In genomic region chr3:95818026-95818511, GRCm38 (mm10) we compare ENCODE assay signal across 8 mouse cellular contexts. TPM values are rescaled to one million over a fixed set of nuclear protein-coding genes. Genes with fewer than 3 reads are reported as not detected.
DNase-seq lines count a peak whose midpoint lies in the region; ATAC-seq and TF ChIP-seq lines count a peak whose summit lies in the region.

No protein-coding gene starts in this region.

- 0 out of 2 replicates have a peak, but pooled peaks have one; percentile 4 for ATAC-seq in limb, embryonic 14.5 days (ENCODE audit: low FRiP score, low read depth)
- ATAC-seq in midbrain, postnatal 0 days (ENCODE audit: low FRiP score), result no peak

- no peak for TF ChIP-seq CTCF in gastrocnemius, adult 2 months (IDR thresholded peaks at IDR 0.05)
- no peak for TF ChIP-seq CTCF in midbrain, postnatal 0 days (IDR thresholded peaks at IDR 0.05)

- intact Hi-C loops in gastrocnemius, adult 2 months (cut with DNase I), result loop anchor here (2.0 kb wide), 1 partner anchor 601 kb away; the partner anchor contains the start of gene Gabpb2

- H3K27ac ChIP-seq in gastrocnemius, adult 2 months, result peak overlapping the region; percentile 99
- H3K27ac ChIP-seq in limb, embryonic 14.5 days (replicated peaks; ENCODE audit: low read depth, low read length), result peak overlapping the region; percentile 100
- H3K27ac ChIP-seq in midbrain, postnatal 0 days (ENCODE audit: low read depth, low read length), result peak overlapping the region; percentile 100

- DNase-seq in right cerebral cortex, adult 2 months (ENCODE audit: low spot score in 2 of 2), result peak; percentile 28 to 43
- no peak for DNase-seq in right cerebral cortex, postnatal 4 days
- peak; percentile 72 for DNase-seq in cerebellum, adult 9-11 months
- DNase-seq in gastrocnemius, adult 2 months, result peak; percentile 48
- peak; percentile 57 for DNase-seq in hindlimb bud, embryonic 11.5 days (ENCODE audit: extremely low spot score, low read depth, low spot score)
- peak; percentile 56 for DNase-seq in limb, embryonic 14.5 days (ENCODE audit: low spot score)
- DNase-seq in midbrain, postnatal 0 days (ENCODE audit: low spot score), result peak; percentile 57
- DNase-seq in testis, postnatal 14 days (ENCODE audit: low spot score), result peak; percentile 64

- H3K4me3 ChIP-seq in gastrocnemius, adult 2 months, result peak overlapping the region; percentile 72
- H3K4me3 ChIP-seq in limb, embryonic 14.5 days (replicated peaks; ENCODE audit: low read length), result peak overlapping the region; percentile 84
- H3K4me3 ChIP-seq in midbrain, postnatal 0 days (ENCODE audit: low read depth, low read length), result peak overlapping the region; percentile 76

- peaks cover 8% of the 10 kb centered on the region for H3K4me1 ChIP-seq in limb, embryonic 14.5 days (ENCODE audit: control insufficient read depth, insufficient read depth, low read length)
- peaks cover 9% of the 10 kb centered on the region; the same call in 1 of the 2 replicates for H3K4me1 ChIP-seq in midbrain, postnatal 0 days (ENCODE audit: insufficient read depth, low read length)

- H3K36me3 ChIP-seq in limb, embryonic 14.5 days (ENCODE audit: control insufficient read depth, insufficient read depth, low read length), result peaks cover 3% of the 10 kb centered on the region; the same call in 1 of the 2 replicates
- no peaks in the 10 kb centered on the region for H3K36me3 ChIP-seq in midbrain, postnatal 0 days (ENCODE audit: insufficient read depth, low read length)

- peak overlapping the region; percentile 99 for H3K9ac ChIP-seq in limb, embryonic 14.5 days (ENCODE audit: low read depth, low read length, severe bottlenecking)
- H3K9ac ChIP-seq in midbrain, postnatal 0 days (replicated peaks; ENCODE audit: low read length, poor library complexity, severe bottlenecking), result peak overlapping the region; percentile 99

- peak overlapping the region; percentile 57 for H3K4me2 ChIP-seq in limb, embryonic 14.5 days (replicated peaks; ENCODE audit: low read depth, low read length, severe bottlenecking)
- peak overlapping the region; percentile 57 for H3K4me2 ChIP-seq in midbrain, postnatal 0 days (ENCODE audit: low read depth, low read length, poor library complexity, severe bottlenecking)

- under 1% methylated on average over 21 of the region's 21 CpGs for WGBS in limb, embryonic 14.5 days
- under 1% methylated on average over 21 of the region's 21 CpGs for WGBS in midbrain, postnatal 0 days

- no peaks in the 10 kb centered on the region for H3K27me3 ChIP-seq in limb, embryonic 14.5 days (ENCODE audit: control insufficient read depth, insufficient read depth, low read length)
- H3K27me3 ChIP-seq in midbrain, postnatal 0 days (ENCODE audit: insufficient read depth, low read length), result no peaks in the 10 kb centered on the region

- TF ChIP-seq POLR2A in limb, embryonic 14.5 days (IDR thresholded peaks at IDR 0.05; ENCODE audit: borderline replicate concordance, extremely low read depth, insufficient read depth, insufficient read length), result no peak

- no peaks in the 10 kb centered on the region for H3K9me3 ChIP-seq in limb, embryonic 14.5 days (ENCODE audit: control insufficient read depth, low read length)
- no peaks in the 10 kb centered on the region for H3K9me3 ChIP-seq in midbrain, postnatal 0 days (ENCODE audit: low read length)

RNA-seq across cellular contexts. Expression of gene Rprd2, which starts 0.6 kb away (rescaled TPM):
- 10 to 100 TPM; 32.4 to 35.2 TPM for total RNA-seq in gastrocnemius, adult 2 months (2021)
- 22.0 and 23.3 TPM in 2 replicates for polyA plus RNA-seq in limb, embryonic 14.5 days (2012; rRNA removed)
- polyA plus RNA-seq in limb, embryonic 14.5 days (2014; fragmentation: Nextera tagmentation; extraction: Ambion mirVana), result 19.9 and 24.8 TPM in 2 replicates
- total RNA-seq in midbrain, postnatal 0 days (2014; rRNA removed), result 28.8 and 30.6 TPM in 2 replicates
- 20.1 and 23.6 TPM in 2 replicates for polyA plus RNA-seq in midbrain, postnatal 0 days (2015; fragmentation: Nextera tagmentation; extraction: Ambion mirVana)

RNA-seq across cellular contexts. Expression of gene Prpf3, which starts 37.6 kb away (rescaled TPM):
- total RNA-seq in gastrocnemius, adult 2 months (2021), result 10 to 100 TPM; 18.2 to 18.3 TPM
- 44.1 and 53.8 TPM in 2 replicates for polyA plus RNA-seq in limb, embryonic 14.5 days (2012; rRNA removed)
- 46.1 and 50.9 TPM in 2 replicates for polyA plus RNA-seq in limb, embryonic 14.5 days (2014; fragmentation: Nextera tagmentation; extraction: Ambion mirVana)
- total RNA-seq in midbrain, postnatal 0 days (2014; rRNA removed), result 9.3 and 11.0 TPM in 2 replicates
- polyA plus RNA-seq in midbrain, postnatal 0 days (2015; fragmentation: Nextera tagmentation; extraction: Ambion mirVana), result 24.0 and 26.9 TPM in 2 replicates

RNA-seq across cellular contexts. Expression of gene Mrps21, which starts 53.2 kb away (rescaled TPM):
- 100 to 1,000 TPM; 303 to 336 TPM for total RNA-seq in gastrocnemius, adult 2 months (2021)
- polyA plus RNA-seq in limb, embryonic 14.5 days (2012; rRNA removed), result 113 and 155 TPM in 2 replicates
- 294 and 303 TPM in 2 replicates for polyA plus RNA-seq in limb, embryonic 14.5 days (2014; fragmentation: Nextera tagmentation; extraction: Ambion mirVana)
- 82.9 and 88.3 TPM in 2 replicates for total RNA-seq in midbrain, postnatal 0 days (2014; rRNA removed)
- 241 TPM in 2 replicates for polyA plus RNA-seq in midbrain, postnatal 0 days (2015; fragmentation: Nextera tagmentation; extraction: Ambion mirVana)

RNA-seq across cellular contexts. Expression of gene Tars2, which starts 58.1 kb away (rescaled TPM):
- total RNA-seq in gastrocnemius, adult 2 months (2021), result 10 to 100 TPM; 23.0 to 30.8 TPM
- polyA plus RNA-seq in limb, embryonic 14.5 days (2012; rRNA removed), result 38.4 and 40.9 TPM in 2 replicates
- polyA plus RNA-seq in limb, embryonic 14.5 days (2014; fragmentation: Nextera tagmentation; extraction: Ambion mirVana), result 39.6 and 40.3 TPM in 2 replicates
- 34.7 and 39.8 TPM in 2 replicates for total RNA-seq in midbrain, postnatal 0 days (2014; rRNA removed)
- polyA plus RNA-seq in midbrain, postnatal 0 days (2015; fragmentation: Nextera tagmentation; extraction: Ambion mirVana), result 40.8 and 45.0 TPM in 2 replicates
